Mouse (Mus musculus): ENCODE measurements around the gene Mta3. TPM values are rescaled to one million over a fixed set of nuclear protein-coding genes. Genes with fewer than 3 reads are reported as not detected.

Mta3 gene
- polyA plus RNA-seq, 2 experiments = 43.1 to 47.8 TPM

GRCm38 (mm10) chr17:83847100-83847499 lies 141.1 kb downstream of the Mta3 start:
- Histone ChIP-seq H3K27me3 (ENCODE audit: control insufficient read depth, insufficient read depth, low read length) (no peaks in the 10 kb centered on the region), H3K9ac (ENCODE audit: low read depth, low read length, severe bottlenecking) (no peak overlapping the region), H3K36me3 (ENCODE audit: control insufficient read depth, insufficient read depth, low read length) (no peaks in the 10 kb centered on the region), H3K4me2 (replicated peaks; ENCODE audit: low read depth, low read length, severe bottlenecking) (no peak overlapping the region), H3K4me3 (replicated peaks; ENCODE audit: low read length) (no peak overlapping the region), H3K27ac (replicated peaks; ENCODE audit: low read depth, low read length) (no peak overlapping the region), H3K9me3 (ENCODE audit: control insufficient read depth, low read length) (no peaks in the 10 kb centered on the region), H3K4me1 (ENCODE audit: control insufficient read depth, insufficient read depth, low read length) (peaks cover 3% of the 10 kb centered on the region; the same call in 1 of the 2 replicates)
- DNase-seq (ENCODE audit: low spot score) = no peak
- ATAC-seq (ENCODE audit: low FRiP score, low read depth) = no peak
- no peak for TF ChIP-seq POLR2A (IDR thresholded peaks at IDR 0.05; ENCODE audit: borderline replicate concordance, extremely low read depth, insufficient read depth, insufficient read length)
- 82% methylated on average over 6 of the region's 6 CpGs for WGBS

GRCm38 (mm10) chr17:83847815-83848214 lies 141.9 kb downstream of the Mta3 start, which contains the start of gene Haao:
Haao (minus strand) TSS chr17:83847963.
- peaks cover 3% of the 10 kb centered on the region; the same call in 1 of the 2 replicates for H3K4me1 ChIP-seq (ENCODE audit: control insufficient read depth, insufficient read depth, low read length)
- H3K9me3 ChIP-seq (ENCODE audit: control insufficient read depth, low read length) = no peaks in the 10 kb centered on the region
- no peak within 1 kb of the TSS for H3K4me2 ChIP-seq (replicated peaks; ENCODE audit: low read depth, low read length, severe bottlenecking)
- DNase-seq (ENCODE audit: low spot score) = no peak
- ATAC-seq (ENCODE audit: low FRiP score, low read depth) = no peak
- H3K4me3 ChIP-seq (replicated peaks; ENCODE audit: low read length) = no peak within 1 kb of the TSS
- no peak within 1 kb of the TSS for H3K9ac ChIP-seq (ENCODE audit: low read depth, low read length, severe bottlenecking)
- WGBS = 68% methylated on average over 3 of the region's 3 CpGs
- H3K27ac ChIP-seq (replicated peaks; ENCODE audit: low read depth, low read length) = no peak within 1 kb of the TSS
- H3K36me3 ChIP-seq (ENCODE audit: control insufficient read depth, insufficient read depth, low read length) = no peaks in the 10 kb centered on the region
- no peaks in the 10 kb centered on the region for H3K27me3 ChIP-seq (ENCODE audit: control insufficient read depth, insufficient read depth, low read length)
- no peak for TF ChIP-seq POLR2A (IDR thresholded peaks at IDR 0.05; ENCODE audit: borderline replicate concordance, extremely low read depth, insufficient read depth, insufficient read length)

DNA sequence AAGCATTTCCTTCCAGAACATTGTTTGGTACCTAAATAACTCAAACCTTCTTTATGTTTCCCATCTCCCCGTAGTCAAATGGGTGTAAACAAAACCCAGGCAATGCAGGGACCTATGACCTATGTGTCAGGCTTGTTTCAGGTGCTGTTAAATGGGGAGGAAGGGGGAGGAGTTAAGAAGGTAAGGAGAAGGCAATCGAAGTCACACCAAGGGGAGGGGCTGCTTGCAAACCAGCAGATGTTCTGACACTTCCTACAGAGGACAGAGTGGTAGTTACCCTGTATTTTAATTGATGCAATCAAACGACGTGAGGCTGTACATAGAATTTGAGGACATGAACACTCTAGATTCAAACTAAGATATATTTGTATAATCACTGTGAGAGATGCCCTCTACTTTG lies 142.5 kb downstream of the Mta3 start:
- ATAC-seq (ENCODE audit: low FRiP score, low read depth) = no peak
- peaks cover 3% of the 10 kb centered on the region; the same call in 1 of the 2 replicates for H3K4me1 ChIP-seq (ENCODE audit: control insufficient read depth, insufficient read depth, low read length)
- no peak overlapping the region for H3K4me3 ChIP-seq (replicated peaks; ENCODE audit: low read length)
- no peak overlapping the region for H3K27ac ChIP-seq (replicated peaks; ENCODE audit: low read depth, low read length)
- H3K36me3 ChIP-seq (ENCODE audit: control insufficient read depth, insufficient read depth, low read length) = no peaks in the 10 kb centered on the region
- H3K27me3 ChIP-seq (ENCODE audit: control insufficient read depth, insufficient read depth, low read length) = no peaks in the 10 kb centered on the region
- no peak overlapping the region for H3K4me2 ChIP-seq (replicated peaks; ENCODE audit: low read depth, low read length, severe bottlenecking)
- 35% methylated on average over 4 of the region's 4 CpGs for WGBS
- no peaks in the 10 kb centered on the region for H3K9me3 ChIP-seq (ENCODE audit: control insufficient read depth, low read length)
- H3K9ac ChIP-seq (ENCODE audit: low read depth, low read length, severe bottlenecking) = no peak overlapping the region
- DNase-seq (ENCODE audit: low spot score) = no peak
- no peak for TF ChIP-seq POLR2A (IDR thresholded peaks at IDR 0.05; ENCODE audit: borderline replicate concordance, extremely low read depth, insufficient read depth, insufficient read length)

DNA sequence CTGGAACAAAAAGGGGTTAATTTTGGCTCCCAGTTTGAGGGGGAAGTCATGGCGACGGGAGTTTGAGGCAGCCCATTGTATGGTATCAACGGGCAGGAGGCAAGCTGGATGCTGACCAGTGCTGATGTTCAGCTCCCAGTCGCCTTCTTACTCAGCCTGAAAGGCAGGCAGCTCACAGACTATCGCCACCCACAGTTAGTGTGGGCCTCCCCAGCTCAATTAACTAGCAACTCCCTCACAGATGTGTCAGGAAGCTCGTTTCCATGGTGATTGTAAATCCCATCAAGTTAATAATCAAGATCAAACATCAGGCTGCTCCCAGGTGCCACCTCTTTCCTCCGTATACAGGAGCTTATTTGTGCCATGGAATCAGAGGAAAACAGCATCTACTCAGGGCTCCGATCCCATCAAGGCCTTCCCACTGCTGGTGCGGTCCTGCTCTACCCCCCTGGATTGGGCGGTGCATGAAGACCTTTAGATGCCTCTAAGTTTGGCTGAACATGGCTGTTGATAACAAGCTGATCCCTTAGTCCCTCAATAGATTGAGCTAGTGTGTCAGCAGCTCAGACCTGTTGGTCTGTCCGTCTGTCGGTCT lies 143.2 kb downstream of the Mta3 start:
- ATAC-seq (ENCODE audit: low FRiP score, low read depth) = no peak
- H3K36me3 ChIP-seq (ENCODE audit: control insufficient read depth, insufficient read depth, low read length) = no peaks in the 10 kb centered on the region
- H3K4me3 ChIP-seq (replicated peaks; ENCODE audit: low read length) = no peak overlapping the region
- no peak for DNase-seq (ENCODE audit: low spot score)
- no peaks in the 10 kb centered on the region for H3K9me3 ChIP-seq (ENCODE audit: control insufficient read depth, low read length)
- 55% methylated on average over 12 of the region's 12 CpGs for WGBS
- H3K4me1 ChIP-seq (ENCODE audit: control insufficient read depth, insufficient read depth, low read length) = no peaks in the 10 kb centered on the region
- no peaks in the 10 kb centered on the region for H3K27me3 ChIP-seq (ENCODE audit: control insufficient read depth, insufficient read depth, low read length)
- TF ChIP-seq POLR2A (IDR thresholded peaks at IDR 0.05; ENCODE audit: borderline replicate concordance, extremely low read depth, insufficient read depth, insufficient read length) = no peak
- no peak overlapping the region for H3K4me2 ChIP-seq (replicated peaks; ENCODE audit: low read depth, low read length, severe bottlenecking)
- no peak overlapping the region for H3K27ac ChIP-seq (replicated peaks; ENCODE audit: low read depth, low read length)
- no peak overlapping the region for H3K9ac ChIP-seq (ENCODE audit: low read depth, low read length, severe bottlenecking)

- DNase-seq (ENCODE audit: low spot score) (no peak), ATAC-seq (ENCODE audit: low FRiP score, low read depth) (no peak)
- Histone ChIP-seq H3K27me3 (ENCODE audit: control insufficient read depth, insufficient read depth, low read length) (no peaks in the 10 kb centered on the region), H3K4me2 (replicated peaks; ENCODE audit: low read depth, low read length, severe bottlenecking) (no peak overlapping the region), H3K36me3 (ENCODE audit: control insufficient read depth, insufficient read depth, low read length) (no peaks in the 10 kb centered on the region), H3K4me3 (replicated peaks; ENCODE audit: low read length) (no peak overlapping the region), H3K9ac (ENCODE audit: low read depth, low read length, severe bottlenecking) (no peak overlapping the region), H3K27ac (replicated peaks; ENCODE audit: low read depth, low read length) (no peak overlapping the region), H3K4me1 (ENCODE audit: control insufficient read depth, insufficient read depth, low read length) (no peaks in the 10 kb centered on the region), H3K9me3 (ENCODE audit: control insufficient read depth, low read length) (no peaks in the 10 kb centered on the region)
- TF ChIP-seq POLR2A (IDR thresholded peaks at IDR 0.05; ENCODE audit: borderline replicate concordance, extremely low read depth, insufficient read depth, insufficient read length) = no peak
- 74% methylated on average over 5 of the region's 5 CpGs for WGBS
Measured at GRCm38 (mm10) chr17:83849717-83850116, 143.8 kb downstream of the Mta3 start.

All from limb, embryonic 14.5 days (tissue).